Mouse (Mus musculus) lung, postnatal 25 days (tissue): ENCODE measurements at regions not wholly inside any gene's neighbourhood (a gene's known extent, or its start where the extent isn't known, plus 50 kb on each side); places are given as distances from the start of the nearest gene placed in this dataset.

Experiments
- DNase-seq: peaks from one replicate; pipeline ENCODE4 v3.0.0; 2022; ENCODE audit warnings: low spot score

GRCm38 (mm10) chr4:24154418-24154817, 341.8 kb upstream of the Mms22l start:
- DNase-seq = peak; percentile 1

GRCm38 (mm10) chr4:24173750-24174149, 322.5 kb upstream of the Mms22l start:
- no peak for DNase-seq

- no peak for DNase-seq
Observed at GRCm38 (mm10) chr4:24213262-24214036, 282.8 kb upstream of the Mms22l start.

- no peak for DNase-seq
Observed at GRCm38 (mm10) chr4:24214037-24214362, 282.3 kb upstream of the Mms22l start.

GRCm38 (mm10) chr4:24218383-24218934, 277.8 kb upstream of the Mms22l start:
- no peak for DNase-seq

- DNase-seq = no peak
Observed at GRCm38 (mm10) chr4:24219074-24219497, 277.2 kb upstream of the Mms22l start.

GRCm38 (mm10) chr4:24219583-24219982, 276.7 kb upstream of the Mms22l start:
- no peak for DNase-seq

GRCm38 (mm10) chr4:24245124-24245523, 251.1 kb upstream of the Mms22l start:
- DNase-seq = no peak

GRCm38 (mm10) chr4:24248142-24249054, 247.9 kb upstream of the Mms22l start:
- DNase-seq = no peak

- DNase-seq = no peak
Observed at GRCm38 (mm10) chr4:24249243-24249970, 246.8 kb upstream of the Mms22l start.

- DNase-seq = no peak
Observed at GRCm38 (mm10) chr4:24278154-24278553, 218.1 kb upstream of the Mms22l start.
